Mouse (Mus musculus) hindbrain, embryonic 13.5 days (tissue): Measurements from ENCODE around the gene Olfr56. TPM values are rescaled to one million over a fixed set of nuclear protein-coding genes. Genes with fewer than 3 reads are reported as not detected.

Experiments
- ATAC-seq: fragments of 200-750 bp; cut with Nextera tagmentation; 2 replicates; pipeline ENCODE4 v1.8.0; 2017; ENCODE audit warnings: moderate TSS enrichment; ENCODE audit not compliant: low FRiP score
- H3K27ac ChIP-seq: fragments of 300-500 bp; sonication (generic); 2 replicates; pipeline ENCODE4 v1.5.1; 2015; ENCODE audit warnings: inconsistent platforms, mild to moderate bottlenecking, moderate library complexity
- H3K27me3 ChIP-seq: fragments of 300-500 bp; sonication (generic); 2 replicates; pipeline ENCODE4 v1.6.1; 2015; ENCODE audit warnings: mild to moderate bottlenecking, inconsistent platforms
- H3K36me3 ChIP-seq: fragments of 300-500 bp; sonication (generic); 2 replicates; pipeline ENCODE4 v1.6.1; 2015; ENCODE audit warnings: mild to moderate bottlenecking, inconsistent platforms
- H3K4me1 ChIP-seq: fragments of 300-500 bp; sonication (generic); replicated peaks from 2 replicates; pipeline ENCODE4 v1.6.1; 2015; ENCODE audit warnings: inconsistent platforms
- H3K4me2 ChIP-seq: fragments of 300-500 bp; sonication (generic); 2 replicates; pipeline ENCODE4 v1.6.1; 2015; ENCODE audit warnings: inconsistent platforms, mild to moderate bottlenecking, moderate library complexity
- H3K4me3 ChIP-seq: fragments of 300-500 bp; sonication (generic); 2 replicates; pipeline ENCODE4 v1.5.1; 2015; ENCODE audit warnings: mild to moderate bottlenecking, inconsistent platforms
- H3K9ac ChIP-seq: fragments of 300-500 bp; sonication (generic); 2 replicates; pipeline ENCODE4 v1.6.1; 2015; ENCODE audit warnings: mild to moderate bottlenecking, inconsistent platforms
- H3K9me3 ChIP-seq: fragments of 300-500 bp; sonication (generic); 2 replicates; pipeline ENCODE4 v1.6.1; 2016; ENCODE audit warnings: inconsistent platforms
- WGBS: fragments of 180-500 bp; shearing (Covaris S2); methylation state at CpG from one replicate; pipeline ENCODE4 v1.1.7; 2015; 5-methylcytosine and 5-hydroxymethylcytosine counted together
- polyA plus RNA-seq: library from polyadenylated mRNA; unstranded; fragments of >200 nt; fragmentation: Nextera tagmentation; extraction: Ambion mirVana; gene quantifications from 2 replicates; pipeline ENCODE4 v1.2.1, GENCODE M21; 2015

Gene Olfr56
- polyA plus RNA-seq, 1 experiment from 2014 or later = not detected

- WGBS = 94% methylated on average over 5 of the region's 5 CpGs
- H3K27ac ChIP-seq = no peak overlapping the region
- no peaks in the 10 kb centered on the region for H3K36me3 ChIP-seq
- H3K4me3 ChIP-seq = no peak overlapping the region
- H3K9ac ChIP-seq = no peak overlapping the region
- H3K4me2 ChIP-seq = no peak overlapping the region
- no peak for ATAC-seq
- H3K4me1 ChIP-seq = peaks cover 7% of the 10 kb centered on the region; the same call in 1 of the 2 replicates
- H3K9me3 ChIP-seq = no peaks in the 10 kb centered on the region
- no peaks in the 10 kb centered on the region for H3K27me3 ChIP-seq
Measured at GRCm38 (mm10) chr11:49088990-49089652, 110.4 kb downstream of the Olfr56 start.

- H3K27ac ChIP-seq = no peak overlapping the region
- peaks cover 7% of the 10 kb centered on the region; the same call in 1 of the 2 replicates for H3K4me1 ChIP-seq
- WGBS = 84% methylated on average over 3 of the region's 3 CpGs
- H3K9ac ChIP-seq = no peak overlapping the region
- no peaks in the 10 kb centered on the region for H3K36me3 ChIP-seq
- no peaks in the 10 kb centered on the region for H3K27me3 ChIP-seq
- no peak overlapping the region for H3K4me3 ChIP-seq
- ATAC-seq = no peak
- H3K4me2 ChIP-seq = no peak overlapping the region
- no peaks in the 10 kb centered on the region for H3K9me3 ChIP-seq
Measured at GRCm38 (mm10) chr11:49089735-49090507, 111.2 kb downstream of the Olfr56 start.

GRCm38 (mm10) chr11:49090551-49090950 lies 111.9 kb downstream of the Olfr56 start:
- H3K27me3 ChIP-seq = no peaks in the 10 kb centered on the region
- no peak overlapping the region for H3K4me3 ChIP-seq
- H3K27ac ChIP-seq = no peak overlapping the region
- no peaks in the 10 kb centered on the region for H3K9me3 ChIP-seq
- 91% methylated on average over 5 of the region's 5 CpGs for WGBS
- no peak for ATAC-seq
- no peak overlapping the region for H3K9ac ChIP-seq
- peaks cover 7% of the 10 kb centered on the region; the same call in 1 of the 2 replicates for H3K4me1 ChIP-seq
- no peak overlapping the region for H3K4me2 ChIP-seq
- no peaks in the 10 kb centered on the region for H3K36me3 ChIP-seq

GRCm38 (mm10) chr11:49091171-49091570 lies 112.5 kb downstream of the Olfr56 start:
- 88% methylated on average over 4 of the region's 4 CpGs for WGBS
- Histone ChIP-seq H3K27ac (no peak overlapping the region), H3K4me2 (no peak overlapping the region), H3K9me3 (no peaks in the 10 kb centered on the region), H3K9ac (no peak overlapping the region), H3K27me3 (no peaks in the 10 kb centered on the region), H3K4me3 (no peak overlapping the region), H3K4me1 (peaks cover 7% of the 10 kb centered on the region; the same call in 1 of the 2 replicates), H3K36me3 (no peaks in the 10 kb centered on the region)
- no peak for ATAC-seq

- H3K9me3 ChIP-seq = no peaks in the 10 kb centered on the region
- H3K9ac ChIP-seq = no peak overlapping the region
- H3K4me3 ChIP-seq = no peak overlapping the region
- ATAC-seq = no peak
- WGBS = 93% methylated on average over 1 of the region's 1 CpGs
- H3K4me1 ChIP-seq = peaks cover 7% of the 10 kb centered on the region; the same call in 1 of the 2 replicates
- no peak overlapping the region for H3K27ac ChIP-seq
- H3K36me3 ChIP-seq = no peaks in the 10 kb centered on the region
- no peaks in the 10 kb centered on the region for H3K27me3 ChIP-seq
- H3K4me2 ChIP-seq = no peak overlapping the region
Measured at GRCm38 (mm10) chr11:49092053-49092586, 113.4 kb downstream of the Olfr56 start.

GRCm38 (mm10) chr11:49092786-49093185 lies 114.1 kb downstream of the Olfr56 start:
- H3K27me3 ChIP-seq = no peaks in the 10 kb centered on the region
- no peak overlapping the region for H3K4me3 ChIP-seq
- no peaks in the 10 kb centered on the region for H3K36me3 ChIP-seq
- no peak overlapping the region for H3K27ac ChIP-seq
- ATAC-seq = no peak
- H3K9ac ChIP-seq = no peak overlapping the region
- WGBS = 89% methylated on average over 2 of the region's 2 CpGs
- no peaks in the 10 kb centered on the region for H3K9me3 ChIP-seq
- H3K4me2 ChIP-seq = no peak overlapping the region
- peaks cover 7% of the 10 kb centered on the region; the same call in 1 of the 2 replicates for H3K4me1 ChIP-seq

GRCm38 (mm10) chr11:49093861-49094660 lies 115.4 kb downstream of the Olfr56 start:
- H3K4me1 ChIP-seq = no peaks in the 10 kb centered on the region
- no peaks in the 10 kb centered on the region for H3K36me3 ChIP-seq
- H3K4me2 ChIP-seq = no peak overlapping the region
- H3K27me3 ChIP-seq = no peaks in the 10 kb centered on the region
- no peak overlapping the region for H3K4me3 ChIP-seq
- no peaks in the 10 kb centered on the region for H3K9me3 ChIP-seq
- H3K9ac ChIP-seq = no peak overlapping the region
- no peak overlapping the region for H3K27ac ChIP-seq
- ATAC-seq = no peak
- 91% methylated on average over 6 of the region's 6 CpGs for WGBS

- no peak overlapping the region for H3K4me2 ChIP-seq
- H3K4me1 ChIP-seq = no peaks in the 10 kb centered on the region
- no peaks in the 10 kb centered on the region for H3K36me3 ChIP-seq
- H3K27me3 ChIP-seq = no peaks in the 10 kb centered on the region
- no peak overlapping the region for H3K27ac ChIP-seq
- H3K9me3 ChIP-seq = no peaks in the 10 kb centered on the region
- H3K4me3 ChIP-seq = no peak overlapping the region
- WGBS = 85% methylated on average over 4 of the region's 4 CpGs
- no peak overlapping the region for H3K9ac ChIP-seq
- ATAC-seq = no peak
Measured at GRCm38 (mm10) chr11:49095367-49095766, 116.7 kb downstream of the Olfr56 start.

GRCm38 (mm10) chr11:49100409-49100808 lies 121.7 kb downstream of the Olfr56 start:
- H3K9me3 ChIP-seq = no peaks in the 10 kb centered on the region
- WGBS = 86% methylated on average over 3 of the region's 3 CpGs
- H3K36me3 ChIP-seq = no peaks in the 10 kb centered on the region
- H3K4me1 ChIP-seq = no peaks in the 10 kb centered on the region
- H3K4me2 ChIP-seq = no peak overlapping the region
- H3K4me3 ChIP-seq = no peak overlapping the region
- H3K27ac ChIP-seq = no peak overlapping the region
- H3K9ac ChIP-seq = no peak overlapping the region
- ATAC-seq = no peak
- no peaks in the 10 kb centered on the region for H3K27me3 ChIP-seq

GRCm38 (mm10) chr11:49101500-49101899 lies 122.8 kb downstream of the Olfr56 start:
- Histone ChIP-seq H3K9me3 (no peaks in the 10 kb centered on the region), H3K27ac (no peak overlapping the region), H3K4me1 (no peaks in the 10 kb centered on the region), H3K36me3 (no peaks in the 10 kb centered on the region), H3K4me3 (no peak overlapping the region), H3K27me3 (no peaks in the 10 kb centered on the region), H3K4me2 (no peak overlapping the region), H3K9ac (no peak overlapping the region)
- ATAC-seq = no peak
- 58% methylated on average over 5 of the region's 5 CpGs for WGBS

- Histone ChIP-seq H3K27ac (no peak overlapping the region), H3K27me3 (no peaks in the 10 kb centered on the region), H3K4me3 (no peak overlapping the region), H3K9me3 (no peaks in the 10 kb centered on the region), H3K4me1 (no peaks in the 10 kb centered on the region), H3K4me2 (0 out of 2 replicates have a peak overlapping the region, but pooled peaks have one; percentile 2), H3K36me3 (no peaks in the 10 kb centered on the region), H3K9ac (0 out of 2 replicates have a peak overlapping the region, but pooled peaks have one; percentile 9)
- ATAC-seq = peak; percentile 86
- WGBS = 22% methylated on average over 8 of the region's 8 CpGs
Measured at GRCm38 (mm10) chr11:49103047-49103693, 124.5 kb downstream of the Olfr56 start.
